Mouse (Mus musculus) erythroblast, embryonic 14.5 days (primary cell): ENCODE measurements around the gene Snx20. TPM values are rescaled to one million over a fixed set of nuclear protein-coding genes. Genes with fewer than 3 reads are reported as not detected.
A peak's percentile ranks its signal among the peaks of the same experiment; 100 is the strongest.

Experiments
- H3K27me3 ChIP-seq: 2 replicates; pipeline ENCODE4 v1.6.1; 2012; ENCODE audit warnings: inconsistent platforms; ENCODE audit not compliant: control insufficient read depth
- H3K36me3 ChIP-seq: 2 replicates; pipeline ENCODE4 v1.6.1; 2012; ENCODE audit warnings: mild to moderate bottlenecking, inconsistent platforms; ENCODE audit not compliant: control insufficient read depth
- H3K4me1 ChIP-seq: 2 replicates; pipeline ENCODE4 v1.6.1; 2012; ENCODE audit warnings: inconsistent platforms; ENCODE audit not compliant: control insufficient read depth
- H3K4me3 ChIP-seq: replicated peaks from 2 replicates; pipeline ENCODE3; 2012; ENCODE audit warnings: moderate library complexity, mild to moderate bottlenecking, inconsistent platforms
- H3K9me3 ChIP-seq: 2 replicates; pipeline ENCODE4 v1.6.1; 2012; ENCODE audit warnings: low read length, inconsistent platforms, mixed read lengths; ENCODE audit not compliant: control insufficient read depth
- GATA1 ChIP-seq: IDR thresholded peaks from 2 replicates; pipeline ENCODE4 v1.6.1; 2012; ENCODE audit warnings: low read length, inconsistent platforms, mixed read lengths
- TAL1 ChIP-seq: IDR thresholded peaks from 3 replicates; pipeline ENCODE4 v1.6.1; 2012; ENCODE audit warnings: low read length, inconsistent platforms, mixed read lengths
- polyA plus RNA-seq: library from polyadenylated mRNA; stranded (reverse); fragments of >175 nt; gene quantifications from 2 replicates; pipeline ENCODE4 v1.2.3, GENCODE M21; 2012

Gene Snx20
- polyA plus RNA-seq, 1 experiment: 0.09 TPM

DNA sequence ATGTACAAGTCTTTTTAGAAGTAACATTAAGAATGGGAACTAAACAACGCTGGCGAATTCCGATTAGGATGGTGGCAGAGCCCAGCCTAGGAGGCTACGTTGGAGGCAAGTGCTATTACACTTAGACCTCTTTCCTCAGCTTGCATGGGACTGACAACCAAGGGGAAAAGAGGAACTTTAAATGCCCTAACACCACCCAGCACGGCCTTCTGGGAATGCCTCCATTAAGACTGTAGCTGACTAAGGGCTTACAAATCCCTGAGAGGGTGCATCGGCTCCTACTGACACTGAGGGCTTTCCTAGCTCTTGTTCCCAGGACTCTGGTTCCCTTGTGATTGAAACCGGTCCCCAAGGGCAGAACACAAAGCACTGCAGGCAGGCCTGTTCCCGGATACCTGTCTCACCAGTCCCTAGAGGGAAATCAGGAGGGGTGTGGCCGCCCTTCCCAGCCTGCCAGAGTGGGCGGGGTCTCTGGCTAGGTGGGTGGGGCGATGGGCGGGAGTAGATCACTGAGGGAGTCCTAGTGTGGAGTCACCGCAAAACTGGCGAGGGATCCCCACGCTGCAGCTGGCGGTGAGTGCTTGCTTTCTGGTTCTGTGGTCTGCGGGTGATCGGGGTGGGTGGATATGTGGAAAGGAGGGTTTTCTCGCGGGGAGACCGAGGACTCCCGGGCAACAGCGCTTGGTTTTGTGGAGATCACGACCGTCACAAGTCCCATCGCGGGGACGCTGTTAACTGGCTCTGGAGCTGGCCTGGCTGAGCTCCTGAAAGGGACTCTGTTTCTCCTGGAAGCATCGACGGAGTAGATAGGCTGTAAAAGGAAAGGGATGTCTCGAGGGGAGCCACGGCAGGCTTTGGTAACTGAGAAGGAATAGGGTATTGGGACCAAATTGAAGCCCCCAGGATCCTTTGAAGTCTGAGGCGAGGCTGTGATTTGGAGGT lies 11.2 kb upstream of the Snx20 start, which contains the start of gene Nod2:
Gene Nod2 (plus strand): TSS at position 479 of the 942 bp plus-strand sequence.
- no peak for TF ChIP-seq TAL1
- no peak for TF ChIP-seq GATA1
- no peaks in the 10 kb centered on the region for H3K9me3 ChIP-seq
- no peaks in the 10 kb centered on the region for H3K27me3 ChIP-seq
- H3K36me3 ChIP-seq: no peaks in the 10 kb centered on the region
- H3K4me3 ChIP-seq: peak within 1 kb of the TSS; percentile 32
- peaks cover 6% of the 10 kb centered on the region for H3K4me1 ChIP-seq

DNA sequence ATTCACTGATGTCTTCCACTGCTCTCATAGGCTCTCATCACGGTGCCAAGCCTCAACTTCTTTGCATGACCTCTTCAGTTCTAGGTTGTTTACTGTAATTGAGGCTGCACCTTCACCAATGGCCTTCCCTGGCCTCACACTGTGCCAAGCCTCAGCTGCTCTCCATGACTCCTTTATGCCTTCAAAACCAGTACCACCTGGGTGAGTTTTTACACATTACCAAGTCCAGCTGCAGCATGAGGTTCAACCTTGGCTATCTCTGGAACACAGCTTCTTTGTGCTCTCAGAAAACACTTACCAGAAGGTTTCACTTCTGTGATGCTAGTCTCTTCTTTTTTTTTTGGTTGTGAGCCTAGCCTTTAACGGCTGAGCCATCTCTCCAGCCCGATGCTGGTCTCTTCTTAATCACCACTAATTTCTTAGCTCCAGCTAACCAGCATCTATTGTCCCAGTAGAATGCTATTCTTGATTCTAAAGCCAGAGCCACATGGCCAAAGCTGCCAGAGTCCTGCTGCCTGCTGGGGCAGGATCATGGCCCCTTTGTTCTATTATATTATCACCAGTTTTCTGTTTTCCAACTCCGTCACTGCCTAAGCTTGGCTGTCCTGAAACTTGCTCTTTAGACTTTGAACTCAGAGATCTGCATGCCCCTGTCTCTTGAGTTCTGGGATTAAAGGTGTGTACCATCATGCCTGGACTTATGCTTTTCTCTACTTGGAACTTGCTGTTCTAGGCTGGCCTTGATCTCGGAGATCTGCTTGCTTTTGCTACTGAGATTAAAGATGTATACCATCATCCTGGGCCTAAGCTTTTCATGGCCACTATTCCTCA lies 7.0 kb upstream of the Snx20 start:
- H3K9me3 ChIP-seq: no peaks in the 10 kb centered on the region
- no peaks in the 10 kb centered on the region for H3K27me3 ChIP-seq
- H3K4me1 ChIP-seq: peaks cover 6% of the 10 kb centered on the region
- H3K36me3 ChIP-seq: no peaks in the 10 kb centered on the region
- TF ChIP-seq TAL1 (no peak), GATA1 (no peak)
- H3K4me3 ChIP-seq: no peak overlapping the region

DNA sequence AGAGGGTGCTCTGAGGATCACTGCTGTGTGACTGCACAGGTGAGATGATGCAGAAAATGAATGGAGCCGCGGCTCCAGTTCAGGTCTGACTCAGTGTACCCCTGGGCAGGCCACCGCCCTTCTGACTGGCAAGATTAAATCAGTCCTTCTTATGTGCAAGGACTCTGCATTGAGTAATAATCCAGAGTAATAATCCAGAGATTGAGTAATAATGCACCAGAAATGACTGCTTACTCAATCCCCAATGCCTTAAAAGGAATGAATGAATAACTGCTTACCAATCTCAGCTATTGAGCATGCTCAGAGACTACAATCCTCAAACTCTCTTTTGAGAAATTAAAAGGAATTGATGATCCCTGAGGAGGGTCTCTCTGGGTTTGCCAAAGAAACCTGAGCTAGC lies 3.0 kb upstream of the Snx20 start:
- no peaks in the 10 kb centered on the region for H3K36me3 ChIP-seq
- H3K4me1 ChIP-seq: no peaks in the 10 kb centered on the region
- no peak for TF ChIP-seq GATA1

DNA sequence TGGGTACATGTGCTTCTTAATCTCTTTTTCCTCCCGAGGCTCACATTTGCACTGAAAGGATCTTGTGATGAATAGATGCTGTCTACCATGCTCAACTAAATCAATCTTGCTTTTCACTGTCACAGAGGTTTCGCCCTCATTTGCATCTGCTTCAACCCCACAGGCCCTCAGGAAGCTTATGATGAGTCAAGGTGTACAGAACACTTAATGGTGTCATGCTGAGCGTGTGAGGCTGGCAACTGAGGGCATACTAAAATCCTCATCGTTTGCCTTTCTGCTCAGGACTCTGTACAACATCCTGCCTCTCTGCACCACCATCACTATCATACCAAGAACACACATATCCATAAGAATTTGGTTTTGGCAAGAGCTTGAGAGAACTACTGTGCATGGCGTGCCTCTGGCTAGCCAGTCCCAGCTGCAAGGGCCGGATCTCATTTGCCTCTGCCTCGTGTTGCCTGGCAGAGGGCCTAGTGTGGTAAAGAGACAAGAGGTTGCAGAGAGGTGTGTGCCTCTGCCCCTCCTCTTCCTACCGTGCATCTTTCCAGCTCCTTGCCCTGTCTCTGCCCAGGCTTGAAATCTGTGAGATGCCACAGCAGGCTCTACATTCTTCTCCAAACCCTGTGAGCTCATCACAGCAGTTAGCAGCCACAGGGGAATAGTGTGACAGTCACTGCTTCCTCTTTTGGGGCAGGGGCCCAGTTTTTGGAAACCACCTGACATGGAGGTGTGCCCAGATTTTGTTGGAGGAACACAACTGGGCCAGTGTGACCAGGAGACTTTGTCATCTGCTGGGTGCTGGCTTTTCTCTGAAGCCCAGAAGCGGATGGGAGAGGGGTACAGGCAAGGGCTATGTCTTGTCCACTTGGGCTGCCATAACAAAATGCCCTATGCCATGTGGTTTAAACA lies 1.4 kb upstream of the Snx20 start:
- H3K36me3 ChIP-seq: no peaks in the 10 kb centered on the region
- no peaks in the 10 kb centered on the region for H3K27me3 ChIP-seq
- H3K9me3 ChIP-seq: no peaks in the 10 kb centered on the region
- TF ChIP-seq TAL1 (no peak), GATA1 (no peak)
- H3K4me3 ChIP-seq: no peak overlapping the region
- H3K4me1 ChIP-seq: no peaks in the 10 kb centered on the region

More for the DNA sequence above, 3.0 kb upstream of the Snx20 start:
- Histone ChIP-seq H3K9me3 (no peaks in the 10 kb centered on the region), H3K27me3 (no peaks in the 10 kb centered on the region), H3K4me3 (no peak overlapping the region)

DNA sequence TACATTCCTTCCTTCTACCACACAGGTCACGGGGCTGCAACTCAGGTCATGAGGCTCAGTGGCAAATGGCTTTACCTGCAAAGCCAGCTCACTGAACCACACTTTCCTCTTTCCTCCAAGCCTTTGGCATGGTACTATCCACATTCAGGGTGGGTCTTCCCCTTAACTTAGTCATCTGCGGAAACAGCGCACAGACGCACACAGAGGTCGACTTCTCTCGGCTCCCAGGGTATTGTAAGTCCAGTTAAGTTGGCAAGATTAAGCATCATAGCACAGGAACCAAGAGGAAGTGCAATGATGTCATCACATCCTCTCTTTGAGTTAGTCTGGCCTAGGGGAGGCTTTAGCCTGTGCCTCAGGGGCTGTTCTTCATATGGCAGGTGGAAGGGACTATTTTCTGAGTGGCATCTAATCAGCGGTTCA lies 2.6 kb downstream of the Snx20 start:
- H3K4me1 ChIP-seq: peaks cover 4% of the 10 kb centered on the region
- no peaks in the 10 kb centered on the region for H3K9me3 ChIP-seq
- peaks cover 2% of the 10 kb centered on the region for H3K27me3 ChIP-seq
- no peaks in the 10 kb centered on the region for H3K36me3 ChIP-seq
- no peak for TF ChIP-seq GATA1
- no peak for TF ChIP-seq TAL1
- H3K4me3 ChIP-seq: no peak overlapping the region

DNA sequence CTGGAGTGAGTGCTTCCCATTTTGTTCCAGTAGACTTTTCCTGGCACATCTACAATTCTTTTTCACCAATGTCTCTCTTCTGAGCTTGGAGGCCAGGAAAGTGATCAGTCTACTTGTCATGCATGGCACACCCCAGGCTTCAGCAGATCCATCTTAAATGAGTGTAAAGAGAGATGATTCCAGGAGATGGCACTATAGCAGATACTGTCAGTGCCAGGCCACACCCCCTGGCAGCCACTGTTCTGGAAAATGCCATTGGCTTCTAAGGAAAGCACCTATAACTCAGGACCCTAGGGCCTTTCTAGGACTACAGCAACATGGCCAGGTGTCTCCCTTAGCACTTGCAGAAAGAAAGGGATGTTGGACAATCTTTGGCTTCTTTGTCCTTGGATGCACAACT lies 4.8 kb downstream of the Snx20 start:
- H3K4me3 ChIP-seq: no peak overlapping the region
- no peaks in the 10 kb centered on the region for H3K36me3 ChIP-seq
- no peaks in the 10 kb centered on the region for H3K9me3 ChIP-seq
- TF ChIP-seq GATA1: no peak
- TF ChIP-seq TAL1: no peak
- H3K4me1 ChIP-seq: peaks cover 7% of the 10 kb centered on the region
- H3K27me3 ChIP-seq: peaks cover 22% of the 10 kb centered on the region

DNA sequence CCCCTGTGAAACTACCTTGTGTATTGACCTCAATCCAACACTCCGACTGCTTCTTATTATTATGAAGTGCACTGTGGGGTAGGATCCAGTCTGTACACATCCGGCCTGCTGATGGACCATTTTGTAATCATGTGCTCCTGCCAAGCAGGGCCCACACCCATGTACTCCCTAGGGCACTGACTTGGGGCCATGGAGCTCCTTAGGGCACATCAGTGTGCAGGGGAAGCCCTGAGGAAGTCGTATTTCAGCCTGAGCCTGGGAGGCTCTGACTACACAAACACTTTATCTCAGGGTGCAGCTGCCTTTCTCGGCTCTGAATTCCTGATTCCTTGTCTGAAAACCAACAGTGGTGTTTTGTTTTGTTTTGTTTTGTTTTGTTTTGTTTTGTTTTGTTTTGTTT lies 5.7 kb downstream of the Snx20 start:
- TF ChIP-seq GATA1: no peak
- no peak for TF ChIP-seq TAL1
- Histone ChIP-seq H3K27me3 (peaks cover 22% of the 10 kb centered on the region), H3K9me3 (no peaks in the 10 kb centered on the region), H3K36me3 (no peaks in the 10 kb centered on the region), H3K4me1 (peaks cover 7% of the 10 kb centered on the region), H3K4me3 (no peak overlapping the region)

DNA sequence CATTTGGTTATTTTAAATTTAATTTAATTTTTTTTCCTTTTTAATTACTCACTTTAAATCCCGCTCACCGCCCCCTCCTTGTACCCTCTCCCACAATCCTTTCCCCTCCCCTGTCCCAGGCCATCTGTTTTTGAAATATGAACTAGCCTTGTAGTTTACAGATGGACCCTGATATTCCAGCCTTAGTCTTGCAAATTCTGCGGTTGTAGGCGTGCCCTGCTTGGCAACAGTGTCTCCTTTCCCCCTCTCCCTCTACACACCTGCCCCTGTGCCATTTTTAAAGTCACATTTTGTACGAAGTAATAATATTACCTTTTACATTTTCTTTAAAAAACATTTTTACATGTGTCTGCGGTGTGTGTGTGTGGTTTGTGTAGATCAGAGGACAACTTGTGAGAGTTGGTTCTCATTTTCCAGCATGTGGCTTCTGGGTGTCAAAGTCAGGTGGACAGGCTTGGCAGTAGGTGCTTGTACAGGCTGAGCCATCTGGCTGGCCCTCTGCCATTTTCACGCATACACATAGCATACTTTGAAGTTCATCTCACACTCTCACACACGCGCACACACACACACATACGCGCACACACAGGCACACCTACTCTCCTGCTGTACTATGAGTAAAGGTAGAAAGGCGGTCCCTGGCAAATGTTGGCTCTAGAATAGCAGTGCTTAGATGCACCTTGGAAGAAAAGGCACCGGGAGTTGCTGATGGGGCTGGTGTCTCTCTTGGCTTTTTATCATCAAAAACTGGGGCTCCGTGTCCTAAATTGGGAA lies 7.7 kb downstream of the Snx20 start:
- Histone ChIP-seq H3K27me3 (peaks cover 22% of the 10 kb centered on the region), H3K4me1 (peaks cover 7% of the 10 kb centered on the region), H3K36me3 (no peaks in the 10 kb centered on the region), H3K4me3 (no peak overlapping the region), H3K9me3 (no peaks in the 10 kb centered on the region)
- TF ChIP-seq GATA1 (no peak), TAL1 (no peak)
